Mouse (Mus musculus) layer of hippocampus, adult 2 months (tissue): Measurements from ENCODE around the gene Lce1d. TPM values are rescaled to one million over a fixed set of nuclear protein-coding genes. Genes with fewer than 3 reads are reported as not detected.
"Not testable (repeated sequence)": the region's sequence is repeated elsewhere in the genome, so short reads cannot be mapped to it uniquely, and the experiment has no call there.

ENCODE experiments used
- DNase-seq, 2 experiments: peaks; one replicate each; pipeline ENCODE4 v3.0.0; 2022; ENCODE audit warnings: low spot score in 2 of 2
- H3K27ac ChIP-seq: fragments of 200-600 bp; 2 replicates; pipeline ENCODE4 v1.8.1; 2022
- H3K4me3 ChIP-seq: fragments of 200-600 bp; 2 replicates; pipeline ENCODE4 v1.8.1; 2022; ENCODE audit warnings: mild to moderate bottlenecking
- CTCF ChIP-seq: fragments of 200-600 bp; conservative IDR thresholded peaks from 2 replicates; pipeline ENCODE4 v1.8.1; 2022; ENCODE audit warnings: antibody characterized with exemption, mild to moderate bottlenecking, moderate library complexity
- long read RNA-seq, 2 experiments: library from polyadenylated mRNA; stranded (forward); transcript quantifications; one replicate each; pipeline ENCODE4 v2.0.0; 2021; ENCODE audit warnings: borderline mapping rate in 2 of 2
- total RNA-seq, 2 experiments: library from RNA; stranded (reverse); gene quantifications; 2 replicates each; pipeline ENCODE4 v1.2.3; 2021

The Lce1d gene
- total RNA-seq: not detected
- long read RNA-seq, experiment 1: 0 reads
- long read RNA-seq, experiment 2: 0 reads

DNA sequence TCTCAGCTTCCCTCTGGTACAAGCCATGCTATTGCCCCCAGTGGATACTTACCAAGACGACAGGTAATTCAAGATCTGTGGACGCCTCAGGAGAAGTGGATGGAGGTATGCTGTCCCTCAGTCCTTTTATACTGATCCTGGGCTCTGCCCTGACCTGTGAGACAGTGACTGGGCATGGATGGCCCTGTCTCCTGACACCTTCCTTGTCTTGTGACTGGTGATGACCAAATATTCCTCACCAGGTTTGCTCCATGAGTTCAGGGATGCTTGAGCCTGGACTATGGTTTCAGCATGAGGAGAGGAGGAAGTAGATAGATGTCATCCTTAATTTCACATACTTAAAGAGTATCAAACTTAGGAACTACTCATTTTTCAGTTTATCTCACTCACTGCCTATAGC, at the start of gene Lce1d:
Lce1d (minus strand) TSS at position 101 of the 400 bp plus-strand sequence.
- H3K27ac ChIP-seq: no peak within 1 kb of the TSS
- no peak for DNase-seq
- no peak for TF ChIP-seq CTCF
- H3K4me3 ChIP-seq: no peak within 1 kb of the TSS

DNA sequence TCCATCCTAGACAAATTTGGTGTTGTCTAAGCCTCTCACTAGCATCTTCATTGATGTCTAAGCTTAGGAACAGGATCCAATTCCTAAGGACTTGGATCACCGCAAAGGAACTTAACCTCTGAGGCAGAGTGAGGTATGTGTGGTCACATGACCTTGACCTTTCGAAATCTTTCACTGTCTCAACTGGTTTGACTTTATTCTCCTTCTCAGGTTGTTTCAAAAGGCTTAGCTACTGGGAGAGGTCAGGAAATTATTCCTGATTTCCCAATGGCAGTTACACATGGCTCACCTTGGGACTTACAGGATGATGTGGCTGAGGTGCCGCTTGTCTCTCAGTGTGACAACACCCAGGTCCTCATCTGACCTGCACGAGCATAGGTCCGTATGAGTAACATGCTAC, 35.6 kb upstream of the Lce1d start:
- Histone ChIP-seq H3K4me3 (no peak overlapping the region), H3K27ac (no peak overlapping the region)
- no peak for DNase-seq
- no peak for TF ChIP-seq CTCF

DNA sequence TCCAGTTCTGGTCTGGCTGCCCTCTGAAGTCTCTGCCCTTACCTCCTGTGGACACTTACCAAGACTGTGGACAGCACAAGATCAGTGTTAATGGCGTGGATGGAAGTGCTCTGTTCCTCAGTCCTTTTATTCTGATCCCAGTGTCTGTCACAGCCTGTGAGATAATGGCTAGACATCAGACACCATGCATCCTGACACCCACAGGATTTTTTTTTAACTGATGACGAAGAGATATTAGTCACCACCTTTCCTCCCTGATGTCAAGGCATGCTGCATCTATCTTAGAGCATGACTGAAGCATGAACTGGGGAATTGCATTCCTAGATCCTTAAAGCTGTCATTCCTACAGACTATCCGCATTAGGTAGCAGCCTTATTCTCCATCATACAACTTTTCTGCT, 33.2 kb upstream of the Lce1d start, which contains the start of gene Lce1f:
Lce1f (minus strand) TSS at position 101 of the 400 bp plus-strand sequence.
- DNase-seq: no peak
- no peak within 1 kb of the TSS for H3K27ac ChIP-seq
- TF ChIP-seq CTCF: no peak
- no peak within 1 kb of the TSS for H3K4me3 ChIP-seq

DNA sequence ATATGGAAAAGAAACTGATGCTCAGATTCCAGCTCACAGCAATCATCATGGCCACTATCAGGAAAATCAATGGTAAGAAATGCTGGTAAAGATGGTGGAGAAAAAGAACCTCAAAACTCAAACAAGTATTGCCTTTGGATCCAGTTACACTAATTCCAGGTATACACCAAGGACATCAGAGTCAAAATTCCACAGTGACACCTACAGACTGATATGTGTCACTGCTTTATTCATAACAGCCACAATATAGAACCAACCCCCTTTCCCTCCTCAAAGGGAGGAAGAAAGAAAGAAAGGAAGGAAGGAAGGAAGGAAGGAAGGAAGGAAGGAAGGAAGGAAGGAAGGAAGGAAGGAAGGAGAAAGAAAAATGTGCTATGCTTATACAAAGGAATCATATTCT, 28.1 kb upstream of the Lce1d start:
- peak; percentile 28; the same call in 1 of the 2 replicates for TF ChIP-seq CTCF
- H3K27ac ChIP-seq: no peak overlapping the region
- no peak for DNase-seq
- H3K4me3 ChIP-seq: no peak overlapping the region

DNA sequence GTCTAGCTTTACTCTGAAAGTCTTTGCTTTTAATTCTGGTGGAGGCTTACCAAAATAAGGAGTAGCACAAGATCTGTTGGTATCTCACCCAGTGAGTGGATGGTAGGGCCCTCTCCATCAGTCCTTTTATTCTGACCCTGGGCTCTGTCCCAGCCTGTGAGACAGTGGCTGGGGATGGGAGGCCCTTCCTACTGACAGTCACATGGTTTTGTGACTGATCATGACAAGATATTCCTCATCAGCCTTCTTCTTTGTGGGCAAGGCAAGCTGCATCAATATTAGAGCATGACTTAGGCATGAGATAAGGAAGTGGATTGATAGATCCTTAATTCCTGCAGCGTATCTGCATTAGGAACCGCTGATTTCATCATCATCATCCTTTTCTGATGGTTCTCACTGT, 22.0 kb upstream of the Lce1d start, which contains the start of gene Lce1e:
Lce1e (minus strand) TSS at position 101 of the 400 bp plus-strand sequence.
- no peak for TF ChIP-seq CTCF
- Histone ChIP-seq H3K27ac (no peak within 1 kb of the TSS), H3K4me3 (no peak within 1 kb of the TSS)
- no peak for DNase-seq

GRCm38 (mm10) chr3:92694613-92695012, 7.6 kb upstream of the Lce1d start:
- DNase-seq: no peak
- no peak for TF ChIP-seq CTCF
- Histone ChIP-seq H3K27ac (no peak overlapping the region), H3K4me3 (no peak overlapping the region)

DNA sequence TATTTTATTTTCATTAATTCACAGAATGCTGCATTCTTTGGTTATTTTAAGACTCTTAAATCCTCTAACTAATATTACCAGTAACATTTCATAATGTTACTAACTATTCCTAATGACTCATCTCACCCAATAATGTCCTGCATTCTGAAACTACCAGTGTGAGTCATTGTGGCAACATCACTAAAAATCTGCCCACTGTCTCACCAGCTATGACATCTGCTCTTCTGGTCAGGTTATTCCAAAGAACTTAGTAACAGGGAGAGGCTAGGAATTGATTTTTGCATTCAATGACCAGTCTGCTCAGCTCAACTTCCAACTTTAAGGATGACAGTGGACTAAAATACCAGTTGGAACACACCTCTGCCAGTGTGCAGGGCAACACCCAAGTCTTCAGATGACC, 4.7 kb upstream of the Lce1d start:
- H3K4me3 ChIP-seq: no peak overlapping the region
- DNase-seq: no peak
- TF ChIP-seq CTCF: no peak
- H3K27ac ChIP-seq: no peak overlapping the region

GRCm38 (mm10) chr3:92689154-92689553, 2.1 kb upstream of the Lce1d start:
- not testable (repeated sequence) for DNase-seq, H3K27ac ChIP-seq, H3K4me3 ChIP-seq

- no peak for DNase-seq
- H3K4me3 ChIP-seq: no peak within 1 kb of the TSS
- TF ChIP-seq CTCF: no peak
- H3K27ac ChIP-seq: no peak within 1 kb of the TSS
Observed at GRCm38 (mm10) chr3:92678947-92679346, 8.1 kb downstream of the Lce1d start, which contains the start of gene Lce1c. Gene Lce1c (plus strand): TSS chr3:92679247.

GRCm38 (mm10) chr3:92670215-92670614, 16.8 kb downstream of the Lce1d start, which contains the start of gene Lce1a2:
Gene Lce1a2 (minus strand): TSS chr3:92670315.
- no peak for DNase-seq
- no peak for TF ChIP-seq CTCF
- H3K27ac ChIP-seq: no peak within 1 kb of the TSS
- no peak within 1 kb of the TSS for H3K4me3 ChIP-seq

GRCm38 (mm10) chr3:92656826-92657225, 30.2 kb downstream of the Lce1d start, which contains the start of gene Lce1b:
Gene Lce1b (minus strand): TSS chr3:92656926.
- no peak for DNase-seq
- no peak within 1 kb of the TSS for H3K27ac ChIP-seq
- H3K4me3 ChIP-seq: no peak within 1 kb of the TSS
- no peak for TF ChIP-seq CTCF

GRCm38 (mm10) chr3:92648207-92648606, 38.8 kb downstream of the Lce1d start, which contains the start of gene Lce1a1:
Gene Lce1a1 (minus strand): TSS chr3:92648307.
- DNase-seq: no peak
- Histone ChIP-seq H3K27ac (no peak within 1 kb of the TSS), H3K4me3 (no peak within 1 kb of the TSS)
- no peak for TF ChIP-seq CTCF

GRCm38 (mm10) chr3:92639854-92640253, 47.2 kb downstream of the Lce1d start:
- no peak for TF ChIP-seq CTCF
- no peak overlapping the region for H3K4me3 ChIP-seq
- DNase-seq: no peak
- no peak overlapping the region for H3K27ac ChIP-seq

DNA sequence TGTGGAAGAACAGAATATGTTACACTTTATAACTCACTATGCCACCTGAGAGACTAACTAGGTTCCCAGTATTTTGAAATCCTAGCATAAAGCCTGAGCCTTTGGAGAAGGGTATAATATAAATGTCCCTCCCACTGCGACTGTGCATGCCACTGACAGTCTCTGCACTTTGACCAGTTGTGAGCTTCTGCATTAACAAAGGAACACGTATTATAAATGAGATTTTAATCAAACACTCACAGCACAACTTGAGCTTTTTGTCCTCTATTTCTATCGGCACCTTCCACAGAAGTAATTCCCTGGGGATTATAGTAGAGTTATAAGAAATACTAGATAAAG, 48.4 kb downstream of the Lce1d start:
- no peak for DNase-seq
- Histone ChIP-seq H3K27ac (no peak overlapping the region), H3K4me3 (no peak overlapping the region)
- no peak for TF ChIP-seq CTCF
